Mouse (Mus musculus) CH12.LX (cell line): ENCODE results near the gene Gse1. TPM values are rescaled to one million over a fixed set of nuclear protein-coding genes. Genes with fewer than 3 reads are reported as not detected.

ENCODE experiments used
- DNase-seq: peaks from one replicate; pipeline ENCODE4 v3.0.0-alpha.2; 2013; ENCODE audit errors: extremely low read depth
- H3K27ac ChIP-seq: 2 replicates; pipeline ENCODE4 v1.5.1; 2012; ENCODE audit warnings: low read depth, mild to moderate bottlenecking, control low read depth, moderate library complexity; ENCODE audit not compliant: insufficient read depth
- H3K27me3 ChIP-seq: replicated peaks from 2 replicates; pipeline ENCODE3; 2012; ENCODE audit warnings: inconsistent platforms
- H3K36me3 ChIP-seq, 2 experiments: replicated peaks in 1 of 2; 2 replicates each; pipeline versions ENCODE3 to v1.6.1; 2012; ENCODE audit warnings: inconsistent platforms in 1 of 2, low read length in 1 of 2, mild to moderate bottlenecking in 1 of 2, mixed read lengths in 1 of 2, moderate library complexity in 1 of 2; ENCODE audit not compliant: control insufficient read depth in 1 of 2, insufficient read depth in 1 of 2
- H3K4me1 ChIP-seq, 2 experiments: 2 replicates each; pipeline ENCODE4 v1.6.1; 2012; ENCODE audit warnings: inconsistent platforms in 1 of 2, moderate library complexity in 1 of 2; ENCODE audit not compliant: insufficient read depth in 2 of 2, control insufficient read depth in 1 of 2
- H3K4me2 ChIP-seq: 2 replicates; pipeline ENCODE4 v1.6.1; 2012; ENCODE audit warnings: low read depth, mild to moderate bottlenecking, control low read depth; ENCODE audit not compliant: poor library complexity, insufficient read depth, severe bottlenecking
- H3K4me3 ChIP-seq, 3 experiments: fragments of 150-350 bp in 1 of 3; sonication (generic) in 1 of 3; replicated peaks in 1 of 3; 2 replicates each; pipeline versions ENCODE3 to v1.5.1; 2011 to 2012; ENCODE audit warnings: low read depth in 2 of 3, low read length in 2 of 3, mild to moderate bottlenecking in 2 of 3, moderate library complexity in 2 of 3, control low read depth in 1 of 3, improper control_type of control experiment in 1 of 3, inconsistent platforms in 1 of 3, mixed read lengths in 1 of 3; ENCODE audit not compliant: poor library complexity in 1 of 3
- H3K79me2 ChIP-seq: replicated peaks from 2 replicates; pipeline ENCODE4 v1.6.1; 2012; ENCODE audit warnings: mild to moderate bottlenecking, moderate library complexity; ENCODE audit not compliant: control insufficient read depth, poor library complexity, insufficient read depth, severe bottlenecking; ENCODE audit errors: extremely low read depth
- H3K9ac ChIP-seq: 2 replicates; pipeline ENCODE4 v1.6.1; 2012; ENCODE audit warnings: low read depth, mild to moderate bottlenecking, control low read depth, moderate library complexity; ENCODE audit not compliant: insufficient read depth
- H3K9me3 ChIP-seq: replicated peaks from 2 replicates; pipeline ENCODE3; 2012; ENCODE audit warnings: low read length, inconsistent platforms, mixed read lengths
- BHLHE40 ChIP-seq: IDR thresholded peaks from 2 replicates; pipeline ENCODE4 v1.6.1; 2011; ENCODE audit warnings: mild to moderate bottlenecking, low read depth, low read length, improper control_type of control experiment
- CHD1 ChIP-seq: IDR thresholded peaks from 2 replicates; pipeline ENCODE4 v1.6.1; 2012; ENCODE audit warnings: low read depth, low read length, improper control_type of control experiment, inconsistent platforms
- CTCF ChIP-seq, 2 experiments: IDR thresholded peaks in 1 of 2; conservative IDR thresholded peaks in 1 of 2; 2 replicates each; pipeline ENCODE4 v1.5.1; 2011 to 2012; ENCODE audit warnings: low read depth in 2 of 2, low read length in 2 of 2, improper control_type of control experiment in 1 of 2, inconsistent platforms in 1 of 2, mild to moderate bottlenecking in 1 of 2, moderate library complexity in 1 of 2
- E2F4 ChIP-seq: IDR thresholded peaks from 2 replicates; pipeline ENCODE4 v1.6.1; 2011; ENCODE audit warnings: low read depth, low read length, improper control_type of control experiment; ENCODE audit not compliant: insufficient replicate concordance
- EP300 ChIP-seq: IDR thresholded peaks from 2 replicates; pipeline ENCODE4 v1.6.1; 2011; ENCODE audit warnings: low read length, improper control_type of control experiment
- GABPA ChIP-seq: IDR thresholded peaks from 2 replicates; pipeline ENCODE4 v1.6.1; 2012; ENCODE audit warnings: low read depth, low read length, improper control_type of control experiment, inconsistent platforms; ENCODE audit not compliant: insufficient replicate concordance
- HCFC1 ChIP-seq: IDR thresholded peaks from 2 replicates; pipeline ENCODE4 v1.6.1; 2012; ENCODE audit warnings: low read depth, mild to moderate bottlenecking, inconsistent platforms, low read length, improper control_type of control experiment
- JUN ChIP-seq: IDR thresholded peaks from 2 replicates; pipeline ENCODE4 v1.6.1; 2011; ENCODE audit warnings: low read depth, mild to moderate bottlenecking, low read length, improper control_type of control experiment, moderate library complexity; ENCODE audit not compliant: insufficient read depth
- MAFK ChIP-seq: IDR thresholded peaks from 2 replicates; pipeline ENCODE4 v1.6.1; 2011; ENCODE audit warnings: low read length, improper control_type of control experiment; ENCODE audit not compliant: insufficient replicate concordance
- MEF2A ChIP-seq: IDR thresholded peaks from 2 replicates; pipeline ENCODE4 v1.6.1; 2014; ENCODE audit warnings: low read depth, mild to moderate bottlenecking, inconsistent platforms, low read length, improper control_type of control experiment, borderline replicate concordance
- MYC ChIP-seq: IDR thresholded peaks from 2 replicates; pipeline ENCODE4 v1.6.1; 2011; ENCODE audit warnings: low read depth, mild to moderate bottlenecking, improper control_type of control experiment, low read length
- NELFE ChIP-seq: IDR thresholded peaks from 2 replicates; pipeline ENCODE4 v1.6.1; 2011; ENCODE audit warnings: low read depth, low read length, improper control_type of control experiment
- NRF1 ChIP-seq: IDR thresholded peaks from 2 replicates; pipeline ENCODE4 v1.6.1; 2014; ENCODE audit warnings: low read depth, mild to moderate bottlenecking, inconsistent platforms, low read length, improper control_type of control experiment, moderate library complexity
- PAX5 ChIP-seq: IDR thresholded peaks from 2 replicates; pipeline ENCODE4 v1.6.1; 2012; ENCODE audit warnings: low read length, inconsistent platforms, mixed read lengths
- POLR2A ChIP-seq: IDR thresholded peaks from 2 replicates; pipeline ENCODE4 v1.6.1; 2011; ENCODE audit warnings: low read depth, mild to moderate bottlenecking, improper control_type of control experiment, low read length
- POLR2AphosphoS2 ChIP-seq: IDR thresholded peaks from 2 replicates; pipeline ENCODE4 v1.6.1; 2011; ENCODE audit warnings: low read depth, low read length, improper control_type of control experiment
- RCOR1 ChIP-seq: conservative IDR thresholded peaks from 2 replicates; pipeline ENCODE4 v1.6.1; 2012; ENCODE audit warnings: low read depth, mild to moderate bottlenecking, inconsistent platforms, low read length, improper control_type of control experiment
- TCF12 ChIP-seq: IDR thresholded peaks from 2 replicates; pipeline ENCODE4 v1.6.1; 2014; ENCODE audit warnings: low read depth, mild to moderate bottlenecking, inconsistent platforms, low read length, improper control_type of control experiment
- UBTF ChIP-seq: IDR thresholded peaks from 2 replicates; pipeline ENCODE4 v1.6.1; 2012; ENCODE audit warnings: low read depth, mild to moderate bottlenecking, inconsistent platforms, low read length, improper control_type of control experiment, moderate library complexity
- USF1 ChIP-seq: IDR thresholded peaks from 2 replicates; pipeline ENCODE4 v1.6.1; 2014; ENCODE audit warnings: low read depth, mild to moderate bottlenecking, inconsistent platforms, low read length, improper control_type of control experiment
- USF2 ChIP-seq: conservative IDR thresholded peaks from 2 replicates; pipeline ENCODE4 v1.6.1; 2011; ENCODE audit warnings: low read depth, low read length, improper control_type of control experiment
- ZC3H11A ChIP-seq: IDR thresholded peaks from 2 replicates; pipeline ENCODE4 v1.6.1; 2012; ENCODE audit warnings: low read depth, mild to moderate bottlenecking, inconsistent platforms, low read length, improper control_type of control experiment
- ZKSCAN1 ChIP-seq: IDR thresholded peaks from 2 replicates; pipeline ENCODE4 v1.6.1; 2012; ENCODE audit warnings: low read depth, inconsistent platforms, low read length, improper control_type of control experiment, borderline replicate concordance
- ZMIZ1 ChIP-seq: IDR thresholded peaks from 2 replicates; pipeline ENCODE4 v1.6.1; 2012; ENCODE audit warnings: low read depth, mild to moderate bottlenecking, inconsistent platforms, low read length, improper control_type of control experiment
- dilution Hi-C: fragments of 300-500 bp; cut with MboI; formaldehyde crosslinking; loops from 2 replicates; pipeline ENCODE4 v1.14.3; 2020; ENCODE audit warnings: low sequenced_read_pairs; ENCODE audit not compliant: extremely low pct_unique_long_range_greater_than_20kb, extremely low pct_ligation_motif_present
- in situ Hi-C: fragments of 300-500 bp; cut with MboI; formaldehyde crosslinking; loops from 3 replicates; pipeline ENCODE4 v1.14.3; 2019; ENCODE audit warnings: low sequenced_read_pairs, low pct_ligation_motif_present, low pct_unique_long_range_greater_than_20kb, mixed read lengths
- polyA plus RNA-seq: library from polyadenylated mRNA; unstranded; fragments of >175 nt; gene quantifications from 2 replicates; pipeline ENCODE4 v1.2.1, GENCODE M21; 2012; ENCODE audit warnings: low read depth; ENCODE audit not compliant: insufficient read length
- total RNA-seq, 2 experiments: library from RNA; depleted of rRNA; stranded (reverse); fragments of 300-350 nt in 1 of 2; fragments of >200 nt in 1 of 2; gene quantifications; 2 replicates each; pipeline ENCODE4 v1.2.3; 2012 to 2014

Gene Gse1
- total and polyA plus RNA-seq, 3 experiments: 1.3 to 9.8 (median 8.5) TPM

DNA sequence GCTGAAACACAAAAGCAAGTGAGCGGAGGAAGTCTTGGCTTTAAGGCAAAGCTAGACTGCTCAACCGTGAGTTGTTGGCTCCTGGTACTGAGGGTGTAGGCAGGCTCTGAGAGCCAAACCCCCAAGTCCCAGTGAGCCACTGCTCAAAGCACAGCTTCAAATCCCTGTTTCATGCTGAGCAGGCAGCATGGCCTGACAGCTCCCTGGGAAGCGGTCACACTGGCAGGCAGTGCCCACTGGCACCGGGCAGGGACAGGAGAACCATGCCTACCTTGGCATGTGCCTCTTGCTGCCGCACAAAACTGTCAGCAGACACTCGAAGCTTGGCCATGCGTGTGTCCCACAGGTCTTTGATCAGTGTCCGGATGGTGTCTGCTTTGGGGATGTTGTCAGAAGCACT is 353.6 kb downstream of the Gse1 start:
- Histone ChIP-seq H3K9me3 (no peaks in the 10 kb centered on the region), H3K4me3 (no peak overlapping the region), H3K36me3 (peaks cover 76 to 92% of the 10 kb centered on the region in 2 experiments), H3K79me2 (no peaks in the 10 kb centered on the region), H3K4me2 (no peak overlapping the region), H3K4me1 (no peaks in the 10 kb centered on the region), H3K9ac (no peak overlapping the region), H3K27ac (no peak overlapping the region), H3K27me3 (no peaks in the 10 kb centered on the region)
- dilution Hi-C loops: no loop called here
- in situ Hi-C loops: no loop called here
- DNase-seq: no peak
- TF ChIP-seq NELFE (no peak), TCF12 (no peak), RCOR1 (no peak), UBTF (no peak), ZKSCAN1 (no peak), POLR2AphosphoS2 (no peak), CTCF (conservative IDR thresholded peaks at IDR 0.05 in 1 of 2, IDR thresholded peaks at IDR 0.05 in 1 of 2; ENCODE audit: low read depth in 2 of 2, low read length in 2 of 2) (no peak), ZC3H11A (no peak), BHLHE40 (no peak), HCFC1 (no peak), E2F4 (no peak), NRF1 (no peak), USF1 (no peak), PAX5 (no peak), CHD1 (no peak), EP300 (no peak), MYC (no peak), USF2 (no peak), MAFK (no peak)

DNA sequence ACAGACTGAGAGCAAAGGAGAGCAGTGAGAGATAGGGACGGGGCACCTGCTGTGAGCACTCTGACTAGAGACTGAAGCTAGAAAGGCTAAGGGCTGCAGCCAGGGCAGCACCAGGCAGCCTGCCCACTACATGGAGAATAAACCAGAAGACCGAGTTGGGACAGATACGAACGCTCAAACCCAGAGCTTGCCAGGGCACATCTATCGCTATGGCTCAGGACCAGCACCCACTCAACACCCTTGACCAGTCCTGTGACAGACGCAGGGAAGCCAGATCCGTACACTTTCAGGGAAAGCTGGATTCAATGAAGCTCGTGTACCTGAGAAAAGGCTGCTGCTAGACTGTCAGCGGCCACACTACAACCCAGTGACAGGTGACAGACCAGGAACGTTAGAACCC is 357.3 kb downstream of the Gse1 start:
- H3K4me2 ChIP-seq: no peak overlapping the region
- in situ Hi-C loops: no loop called here
- no peak for DNase-seq
- H3K36me3 ChIP-seq: peaks cover 46 to 65% of the 10 kb centered on the region in 2 experiments
- H3K4me1 ChIP-seq: peaks cover 3 to 16% of the 10 kb centered on the region in 2 experiments; a peak in 3 of 4 replicates
- H3K4me3 ChIP-seq: no peak overlapping the region
- dilution Hi-C loops: no loop called here
- peaks cover 17% of the 10 kb centered on the region for H3K79me2 ChIP-seq
- no peak overlapping the region for H3K9ac ChIP-seq
- H3K27me3 ChIP-seq: no peaks in the 10 kb centered on the region
- no peak for TF ChIP-seq JUN
- no peak for TF ChIP-seq MEF2A
- no peak for TF ChIP-seq EP300
- TF ChIP-seq HCFC1: no peak
- TF ChIP-seq ZMIZ1: no peak
- TF ChIP-seq BHLHE40: no peak
- no peak for TF ChIP-seq POLR2AphosphoS2
- TF ChIP-seq GABPA: no peak
- TF ChIP-seq MAFK: no peak
- no peak for TF ChIP-seq MYC
- no peak for TF ChIP-seq POLR2A
- TF ChIP-seq CHD1: no peak
- TF ChIP-seq, all 38 proteins: peak for 0
- H3K27ac ChIP-seq: no peak overlapping the region
- no peaks in the 10 kb centered on the region for H3K9me3 ChIP-seq
